Mouse (Mus musculus) heart, adult 2 months (tissue): ENCODE measurements around the gene Ppp1r13l. TPM values are rescaled to one million over a fixed set of nuclear protein-coding genes. Genes with fewer than 3 reads are reported as not detected.

ENCODE experiments used
- DNase-seq, 2 experiments: peaks; one replicate each; pipeline ENCODE4 v3.0.0; 2021
- H3K27ac ChIP-seq: fragments of 200-600 bp; 2 replicates; pipeline ENCODE4 v1.8.1; 2022
- H3K27me3 ChIP-seq: fragments of 200-500 bp; 2 replicates; pipeline ENCODE4 v1.6.1; 2012; ENCODE audit warnings: mild to moderate bottlenecking, low read length, inconsistent platforms, mixed read lengths; ENCODE audit not compliant: control insufficient read depth, insufficient read depth
- H3K36me3 ChIP-seq: fragments of 200-500 bp; 2 replicates; pipeline ENCODE4 v1.6.1; 2012; ENCODE audit warnings: low read length, inconsistent platforms; ENCODE audit not compliant: control insufficient read depth, insufficient read depth
- H3K4me1 ChIP-seq: fragments of 200-500 bp; 2 replicates; pipeline ENCODE4 v1.6.1; 2011; ENCODE audit warnings: low read length; ENCODE audit not compliant: control insufficient read depth, insufficient read depth
- H3K4me3 ChIP-seq: fragments of 200-600 bp; 2 replicates; pipeline ENCODE4 v1.8.1; 2022
- H3K79me2 ChIP-seq: fragments of 200-500 bp; replicated peaks from 2 replicates; pipeline ENCODE4 v1.6.1; 2012; ENCODE audit warnings: mild to moderate bottlenecking, inconsistent platforms, low read length, moderate library complexity, mixed read lengths; ENCODE audit not compliant: control insufficient read depth, insufficient read depth
- H3K9ac ChIP-seq: fragments of 200-500 bp; 2 replicates; pipeline ENCODE4 v1.6.1; 2012; ENCODE audit warnings: low read depth, mild to moderate bottlenecking, control low read depth, inconsistent platforms, low read length, mixed read lengths
- CTCF ChIP-seq: fragments of 200-600 bp; IDR thresholded peaks from 2 replicates; pipeline ENCODE4 v1.8.1; 2022; ENCODE audit warnings: antibody characterized with exemption, mild to moderate bottlenecking, moderate library complexity
- EP300 ChIP-seq: fragments of 200-500 bp; IDR thresholded peaks from 2 replicates; pipeline ENCODE4 v1.6.1; 2011; ENCODE audit warnings: low read depth, low read length, control low read depth; ENCODE audit not compliant: insufficient read depth
- POLR2A ChIP-seq: fragments of 200-500 bp; IDR thresholded peaks from 2 replicates; pipeline ENCODE4 v1.6.1; 2011; ENCODE audit warnings: mild to moderate bottlenecking, low read depth, low read length, control low read depth; ENCODE audit not compliant: insufficient read depth
- WGBS: fragments of 180-500 bp; shearing (Covaris S2); methylation state at CpG from one replicate; pipeline ENCODE4 v1.1.7; 2018; 5-methylcytosine and 5-hydroxymethylcytosine counted together
- intact Hi-C: fragments of 180-260 bp; cut with DNase I; formaldehyde crosslinking; loops from one replicate; pipeline ENCODE4 v1.15.1; 2025
- polyA plus RNA-seq: library from polyadenylated mRNA; depleted of rRNA; stranded (reverse); fragments of >200 nt; gene quantifications from 2 replicates; pipeline ENCODE4 v1.2.3, GENCODE M21; 2012
- total RNA-seq, 2 experiments: library from RNA; stranded (reverse); gene quantifications; 2 replicates each; pipeline ENCODE4 v1.2.3; 2021

Ppp1r13l gene
- total and polyA plus RNA-seq, 3 experiments, result 30.1 to 45.1 (median 43.9) TPM

- DNase-seq, result no peak
- H3K79me2 ChIP-seq, result no peaks in the 10 kb centered on the region
- TF ChIP-seq POLR2A, result no peak
- TF ChIP-seq EP300, result no peak
- TF ChIP-seq CTCF, result peak; percentile 58
- H3K27me3 ChIP-seq, result no peaks in the 10 kb centered on the region
- intact Hi-C loops, result no loop called here
- no peaks in the 10 kb centered on the region for H3K36me3 ChIP-seq
- H3K4me3 ChIP-seq, result no peak overlapping the region
- no peak overlapping the region for H3K9ac ChIP-seq
- H3K4me1 ChIP-seq, result peaks cover 8% of the 10 kb centered on the region
- no peak overlapping the region for H3K27ac ChIP-seq
These were observed 31.1 kb upstream of the Ppp1r13l start for GRCm38 (mm10) chr7:19328425-19328824.

- peak overlapping the region; percentile 98 for H3K27ac ChIP-seq
- no peaks in the 10 kb centered on the region for H3K27me3 ChIP-seq
- no peak overlapping the region for H3K4me3 ChIP-seq
- peaks cover 9% of the 10 kb centered on the region for H3K4me1 ChIP-seq
- TF ChIP-seq CTCF (no peak), EP300 (no peak), POLR2A (no peak)
- no peak for DNase-seq
- no peak overlapping the region for H3K9ac ChIP-seq
- no peaks in the 10 kb centered on the region for H3K36me3 ChIP-seq
- H3K79me2 ChIP-seq, result no peaks in the 10 kb centered on the region
- intact Hi-C loops, result no loop called here
- WGBS, result 69% methylated on average over 2 of the region's 2 CpGs
These were observed 27.6 kb upstream of the Ppp1r13l start for GRCm38 (mm10) chr7:19331910-19332309.

DNA sequence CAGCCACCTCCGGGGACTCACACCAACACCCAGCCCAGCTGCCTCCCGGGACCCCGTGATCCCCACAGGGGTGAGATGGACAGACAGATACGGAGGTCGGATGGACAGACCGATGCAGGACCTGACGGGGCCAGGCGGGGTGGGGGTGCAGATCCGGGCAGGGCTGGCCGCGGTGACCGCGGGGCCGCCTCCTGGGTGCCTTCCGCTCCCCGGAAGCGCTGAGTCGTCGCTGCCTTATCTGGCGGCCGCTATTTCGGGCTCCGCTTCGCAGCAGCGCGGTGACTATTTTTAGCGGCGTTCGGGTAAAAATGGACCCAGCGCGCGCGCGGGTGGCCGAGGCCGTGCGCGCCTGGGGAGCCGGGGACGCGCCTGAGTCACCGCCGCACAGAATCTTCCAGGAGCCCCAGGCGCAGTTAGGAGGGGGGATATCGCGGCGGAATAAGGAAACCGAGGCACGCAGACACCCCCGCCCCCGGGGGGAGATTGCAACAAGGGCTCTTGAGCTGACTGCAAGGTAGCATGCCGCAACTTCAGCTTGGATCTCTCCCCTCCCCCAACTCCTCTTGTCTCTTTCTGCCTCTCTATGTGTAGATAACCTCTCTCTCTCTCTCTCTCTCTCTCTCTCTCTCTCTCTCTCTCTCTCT lies 26.7 kb upstream of the Ppp1r13l start:
- peak overlapping the region; percentile 98 for H3K27ac ChIP-seq
- peak overlapping the region; percentile 94 for H3K9ac ChIP-seq
- DNase-seq, result peak; percentile 87 to 92
- intact Hi-C loops, result no loop called here
- peak; percentile 33; the same call in 1 of the 2 replicates for TF ChIP-seq POLR2A
- TF ChIP-seq EP300, result 0 out of 2 replicates have a peak, but pooled peaks have one; percentile 32
- TF ChIP-seq CTCF, result no peak
- no peaks in the 10 kb centered on the region for H3K36me3 ChIP-seq
- H3K27me3 ChIP-seq, result no peaks in the 10 kb centered on the region
- H3K4me1 ChIP-seq, result peaks cover 5% of the 10 kb centered on the region
- peak overlapping the region; percentile 72 for H3K4me3 ChIP-seq
- H3K79me2 ChIP-seq, result no peaks in the 10 kb centered on the region
- WGBS, result under 1% methylated on average over 52 of the region's 52 CpGs

- Histone ChIP-seq H3K79me2 (no peaks in the 10 kb centered on the region), H3K9ac (no peak overlapping the region), H3K36me3 (no peaks in the 10 kb centered on the region), H3K27me3 (no peaks in the 10 kb centered on the region), H3K4me3 (no peak overlapping the region), H3K27ac (no peak overlapping the region), H3K4me1 (peaks cover 4% of the 10 kb centered on the region; the same call in 1 of the 2 replicates)
- intact Hi-C loops, result no loop called here
- no peak for TF ChIP-seq EP300
- no peak for TF ChIP-seq CTCF
- TF ChIP-seq POLR2A, result no peak
- 40% methylated on average over 3 of the region's 3 CpGs for WGBS
- DNase-seq, result no peak
These were observed 24.0 kb upstream of the Ppp1r13l start for GRCm38 (mm10) chr7:19335583-19335982.

GRCm38 (mm10) chr7:19337122-19337521 lies 22.4 kb upstream of the Ppp1r13l start:
- H3K79me2 ChIP-seq, result no peaks in the 10 kb centered on the region
- 48% methylated on average over 10 of the region's 10 CpGs for WGBS
- H3K36me3 ChIP-seq, result no peaks in the 10 kb centered on the region
- H3K4me3 ChIP-seq, result no peak overlapping the region
- DNase-seq, result no peak
- peak overlapping the region; percentile 31 for H3K27ac ChIP-seq
- no peaks in the 10 kb centered on the region for H3K27me3 ChIP-seq
- H3K9ac ChIP-seq, result no peak overlapping the region
- no peak for TF ChIP-seq POLR2A
- TF ChIP-seq CTCF, result no peak
- TF ChIP-seq EP300, result no peak
- peaks cover 4% of the 10 kb centered on the region; the same call in 1 of the 2 replicates for H3K4me1 ChIP-seq
- intact Hi-C loops, result no loop called here

DNA sequence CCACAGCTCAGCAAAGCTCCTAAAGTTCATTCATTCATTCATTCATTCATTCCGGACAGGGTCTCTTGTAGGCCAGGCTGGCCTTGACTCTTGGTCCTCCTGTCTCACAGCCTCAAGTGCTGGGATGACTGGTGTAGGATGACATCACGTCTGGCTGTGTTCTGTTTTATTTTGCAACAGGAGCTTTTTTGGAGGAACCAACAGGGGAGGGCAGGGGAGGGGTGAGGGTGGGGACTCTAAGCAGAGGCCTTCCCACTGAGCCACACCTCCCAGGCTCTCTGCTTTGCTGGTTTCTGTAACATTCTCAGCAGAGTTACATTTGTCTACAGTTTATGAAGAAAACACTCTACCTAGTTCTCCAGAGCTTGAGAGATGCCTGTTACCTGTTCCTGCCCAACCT lies 21.5 kb upstream of the Ppp1r13l start:
- TF ChIP-seq CTCF (no peak), POLR2A (no peak), EP300 (no peak)
- Histone ChIP-seq H3K9ac (no peak overlapping the region), H3K4me3 (no peak overlapping the region), H3K79me2 (no peaks in the 10 kb centered on the region), H3K36me3 (no peaks in the 10 kb centered on the region), H3K27me3 (no peaks in the 10 kb centered on the region), H3K27ac (no peak overlapping the region), H3K4me1 (peaks cover 4% of the 10 kb centered on the region; the same call in 1 of the 2 replicates)
- DNase-seq, result no peak
- WGBS, result 65% methylated on average over 2 of the region's 2 CpGs
- intact Hi-C loops, result no loop called here
